Mouse (Mus musculus) forebrain, embryonic 12.5 days (tissue): ENCODE data around the gene Ddx6. TPM values are rescaled to one million over a fixed set of nuclear protein-coding genes. Genes with fewer than 3 reads are reported as not detected.
"Not testable (repeated sequence)": the region's sequence is repeated elsewhere in the genome, so short reads cannot be mapped to it uniquely, and the experiment has no call there.

Source experiments
- ATAC-seq: fragments of 200-750 bp; cut with Nextera tagmentation; 2 replicates; pipeline ENCODE4 v1.8.0; 2017; ENCODE audit warnings: moderate TSS enrichment; ENCODE audit not compliant: low FRiP score
- H3K27ac ChIP-seq: fragments of 300-500 bp; sonication (generic); 2 replicates; pipeline ENCODE4 v1.5.1; 2016; ENCODE audit warnings: mild to moderate bottlenecking
- H3K27me3 ChIP-seq: fragments of 300-500 bp; sonication (generic); 2 replicates; pipeline ENCODE4 v1.6.1; 2016; ENCODE audit warnings: mild to moderate bottlenecking
- H3K36me3 ChIP-seq: fragments of 300-500 bp; sonication (generic); replicated peaks from 2 replicates; pipeline ENCODE4 v1.6.1; 2016; ENCODE audit warnings: mild to moderate bottlenecking
- H3K4me1 ChIP-seq: fragments of 300-500 bp; sonication (generic); 2 replicates; pipeline ENCODE4 v1.6.1; 2016
- H3K4me2 ChIP-seq: fragments of 300-500 bp; sonication (generic); 2 replicates; pipeline ENCODE4 v1.6.1; 2016; ENCODE audit warnings: mild to moderate bottlenecking, moderate library complexity
- H3K4me3 ChIP-seq: fragments of 300-500 bp; sonication (generic); replicated peaks from 2 replicates; pipeline ENCODE4 v1.5.1; 2016; ENCODE audit warnings: mild to moderate bottlenecking
- H3K9ac ChIP-seq: fragments of 300-500 bp; sonication (generic); 2 replicates; pipeline ENCODE4 v1.6.1; 2016; ENCODE audit warnings: mild to moderate bottlenecking
- H3K9me3 ChIP-seq: fragments of 300-500 bp; sonication (generic); 2 replicates; pipeline ENCODE4 v1.6.1; 2016
- WGBS: fragments of 180-500 bp; shearing (Covaris S2); methylation state at CpG from one replicate; pipeline ENCODE4 v1.1.7; 2016; 5-methylcytosine and 5-hydroxymethylcytosine counted together
- polyA plus RNA-seq: library from polyadenylated mRNA; unstranded; fragments of >200 nt; fragmentation: Nextera tagmentation; extraction: Ambion mirVana; gene quantifications from 2 replicates; pipeline ENCODE4 v1.2.1, GENCODE M21; 2016

Ddx6 gene
- polyA plus RNA-seq = 22.8 and 24.4 TPM in 2 replicates

- Histone ChIP-seq H3K36me3 (peaks cover 25% of the 10 kb centered on the region), H3K4me1 (peaks cover 33% of the 10 kb centered on the region), H3K9ac (peak within 1 kb of the TSS; percentile 100), H3K27me3 (no peaks in the 10 kb centered on the region), H3K27ac (peak within 1 kb of the TSS; percentile 99), H3K9me3 (no peaks in the 10 kb centered on the region), H3K4me2 (peak within 1 kb of the TSS; percentile 90), H3K4me3 (peak within 1 kb of the TSS; percentile 88)
- peak; percentile 70 for ATAC-seq
- under 1% methylated on average over 60 of the region's 80 CpGs for WGBS
Measured at GRCm38 (mm10) chr9:44604779-44605615, at the start of gene Ddx6. Gene Ddx6 (plus strand): TSS chr9:44604892.

DNA sequence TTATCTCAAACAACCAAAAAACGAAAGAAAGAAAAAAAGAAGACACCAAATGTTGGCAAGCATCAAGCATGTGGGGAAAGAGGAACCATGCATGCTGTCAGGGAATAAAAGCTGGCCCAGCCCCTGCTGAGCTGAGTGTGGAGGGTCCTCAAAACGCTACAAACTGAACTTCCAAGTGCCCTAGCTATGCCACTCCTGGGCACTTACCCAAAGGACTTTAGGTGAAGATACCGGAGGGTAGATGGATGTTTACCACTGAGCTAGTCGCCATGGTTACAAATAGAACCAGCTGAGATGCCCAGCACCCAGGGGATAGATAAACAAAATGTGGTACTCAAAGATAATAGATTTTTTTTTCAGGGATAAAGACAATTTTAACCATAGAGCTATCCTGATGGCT is 43.1 kb upstream of the Ddx6 start, which contains the start of gene Cxcr5:
TSS of gene Cxcr5 (minus strand) at position 281 of the 400 bp plus-strand sequence.
- no peak for ATAC-seq
- Histone ChIP-seq H3K4me3 (no peak within 1 kb of the TSS), H3K36me3 (no peaks in the 10 kb centered on the region), H3K9ac (no peak within 1 kb of the TSS), H3K9me3 (no peaks in the 10 kb centered on the region), H3K27ac (no peak within 1 kb of the TSS), H3K4me2 (no peak within 1 kb of the TSS), H3K4me1 (peaks cover 7% of the 10 kb centered on the region; the same call in 1 of the 2 replicates), H3K27me3 (no peaks in the 10 kb centered on the region)
- WGBS = 66% methylated on average over 4 of the region's 4 CpGs

- Histone ChIP-seq H3K4me2 (no peak overlapping the region), H3K27me3 (no peaks in the 10 kb centered on the region), H3K36me3 (no peaks in the 10 kb centered on the region), H3K4me3 (no peak overlapping the region), H3K4me1 (peaks cover 7% of the 10 kb centered on the region; the same call in 1 of the 2 replicates), H3K9ac (no peak overlapping the region), H3K27ac (no peak overlapping the region), H3K9me3 (no peaks in the 10 kb centered on the region)
- 53% methylated on average over 12 of the region's 12 CpGs for whole genome bisulfite sequencing
- no peak for ATAC-seq
Measured at GRCm38 (mm10) chr9:44562936-44563335, 41.8 kb upstream of the Ddx6 start.

GRCm38 (mm10) chr9:44565367-44565766 is 39.3 kb upstream of the Ddx6 start:
- Histone ChIP-seq H3K4me3 (no peak overlapping the region), H3K9ac (no peak overlapping the region), H3K27me3 (no peaks in the 10 kb centered on the region), H3K9me3 (no peaks in the 10 kb centered on the region), H3K4me1 (peaks cover 7% of the 10 kb centered on the region; the same call in 1 of the 2 replicates), H3K27ac (0 out of 2 replicates have a peak overlapping the region, but pooled peaks have one; percentile 19), H3K4me2 (no peak overlapping the region), H3K36me3 (no peaks in the 10 kb centered on the region)
- no peak for ATAC-seq
- WGBS = 11% methylated on average over 6 of the region's 6 CpGs

- no peak overlapping the region for H3K27ac ChIP-seq
- no peak overlapping the region for H3K4me2 ChIP-seq
- H3K27me3 ChIP-seq = no peaks in the 10 kb centered on the region
- no peak overlapping the region for H3K4me3 ChIP-seq
- H3K36me3 ChIP-seq = no peaks in the 10 kb centered on the region
- H3K9me3 ChIP-seq = no peaks in the 10 kb centered on the region
- peaks cover 7% of the 10 kb centered on the region; the same call in 1 of the 2 replicates for H3K4me1 ChIP-seq
- WGBS = 82% methylated on average over 9 of the region's 9 CpGs
- no peak overlapping the region for H3K9ac ChIP-seq
- no peak for ATAC-seq
Measured at GRCm38 (mm10) chr9:44567338-44568082, 37.2 kb upstream of the Ddx6 start.

GRCm38 (mm10) chr9:44568083-44568455 is 36.6 kb upstream of the Ddx6 start:
- no peaks in the 10 kb centered on the region for H3K27me3 ChIP-seq
- H3K4me3 ChIP-seq = no peak overlapping the region
- H3K9me3 ChIP-seq = no peaks in the 10 kb centered on the region
- H3K36me3 ChIP-seq = no peaks in the 10 kb centered on the region
- H3K27ac ChIP-seq = no peak overlapping the region
- no peak for ATAC-seq
- no peak overlapping the region for H3K9ac ChIP-seq
- 38% methylated on average over 7 of the region's 7 CpGs for WGBS
- no peak overlapping the region for H3K4me2 ChIP-seq
- H3K4me1 ChIP-seq = peaks cover 7% of the 10 kb centered on the region; the same call in 1 of the 2 replicates

- no peak overlapping the region for H3K4me2 ChIP-seq
- H3K4me1 ChIP-seq = no peaks in the 10 kb centered on the region
- WGBS = 90% methylated on average over 12 of the region's 12 CpGs
- H3K27ac ChIP-seq = no peak overlapping the region
- H3K9ac ChIP-seq = no peak overlapping the region
- H3K36me3 ChIP-seq = no peaks in the 10 kb centered on the region
- no peaks in the 10 kb centered on the region for H3K9me3 ChIP-seq
- ATAC-seq = no peak
- H3K4me3 ChIP-seq = no peak overlapping the region
- no peaks in the 10 kb centered on the region for H3K27me3 ChIP-seq
Measured at GRCm38 (mm10) chr9:44570939-44571382, 33.7 kb upstream of the Ddx6 start.

- Histone ChIP-seq H3K27me3 (no peaks in the 10 kb centered on the region), H3K9me3 (no peaks in the 10 kb centered on the region), H3K9ac (no peak overlapping the region), H3K36me3 (no peaks in the 10 kb centered on the region), H3K4me1 (no peaks in the 10 kb centered on the region), H3K27ac (no peak overlapping the region), H3K4me2 (no peak overlapping the region), H3K4me3 (no peak overlapping the region)
- 87% methylated on average over 4 of the region's 4 CpGs for WGBS
- ATAC-seq = no peak
Measured at GRCm38 (mm10) chr9:44573306-44573705, 31.4 kb upstream of the Ddx6 start.

DNA sequence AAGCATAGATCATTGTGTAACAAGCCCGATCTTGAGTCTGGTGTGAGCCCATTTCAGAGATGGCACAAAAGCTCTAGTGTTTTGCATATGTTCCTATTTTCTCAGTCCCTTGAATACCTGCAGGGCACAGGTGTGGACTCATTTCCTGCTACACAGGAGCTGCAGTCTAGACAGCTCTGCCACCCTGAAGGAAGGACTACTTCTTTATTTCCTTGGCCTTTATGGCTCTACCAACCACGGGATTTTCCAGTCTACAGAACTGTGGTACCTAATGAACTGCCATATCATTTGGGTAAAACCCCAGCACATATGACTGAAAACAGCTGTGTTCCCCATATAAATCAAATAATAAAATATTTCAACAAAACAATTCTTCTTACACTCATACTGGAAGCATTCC is 29.6 kb upstream of the Ddx6 start:
- H3K4me3 ChIP-seq = no peak overlapping the region
- no peak overlapping the region for H3K27ac ChIP-seq
- no peaks in the 10 kb centered on the region for H3K9me3 ChIP-seq
- H3K4me1 ChIP-seq = no peaks in the 10 kb centered on the region
- H3K27me3 ChIP-seq = no peaks in the 10 kb centered on the region
- no peak overlapping the region for H3K9ac ChIP-seq
- no peak for ATAC-seq
- WGBS = 97% methylated on average over 2 of the region's 2 CpGs
- H3K36me3 ChIP-seq = no peaks in the 10 kb centered on the region
- H3K4me2 ChIP-seq = no peak overlapping the region

GRCm38 (mm10) chr9:44576046-44576445 is 28.6 kb upstream of the Ddx6 start:
- not testable (repeated sequence) for H3K4me1 ChIP-seq, H3K9me3 ChIP-seq, H3K36me3 ChIP-seq, H3K4me2 ChIP-seq, H3K9ac ChIP-seq, H3K27me3 ChIP-seq, H3K4me3 ChIP-seq, H3K27ac ChIP-seq, ATAC-seq
- WGBS = 94% methylated on average over 7 of the region's 7 CpGs

DNA sequence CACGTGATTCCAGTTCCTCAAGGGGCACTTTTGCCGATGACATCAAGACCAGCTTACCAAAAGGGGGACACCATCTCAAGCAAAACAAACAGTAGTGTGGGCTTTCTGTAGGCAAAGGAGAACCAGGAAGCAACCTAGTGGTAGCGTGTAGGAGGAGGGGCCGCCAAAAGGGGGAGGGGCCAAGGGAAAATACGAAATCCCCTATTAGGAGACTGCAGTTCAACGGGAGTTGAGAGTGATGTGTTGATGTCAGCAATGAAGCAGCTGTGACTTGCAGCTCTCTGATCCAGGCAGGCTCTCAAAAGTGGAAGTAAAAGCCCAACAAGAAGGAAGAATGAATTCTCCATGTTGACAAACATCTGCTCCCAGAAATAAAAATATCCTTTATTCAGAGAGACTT is 25.3 kb upstream of the Ddx6 start:
- no peak for ATAC-seq
- H3K9ac ChIP-seq = no peak overlapping the region
- no peak overlapping the region for H3K4me2 ChIP-seq
- no peak overlapping the region for H3K27ac ChIP-seq
- peaks cover 6% of the 10 kb centered on the region; the same call in 1 of the 2 replicates for H3K9me3 ChIP-seq
- H3K36me3 ChIP-seq = no peaks in the 10 kb centered on the region
- no peaks in the 10 kb centered on the region for H3K4me1 ChIP-seq
- H3K4me3 ChIP-seq = no peak overlapping the region
- no peaks in the 10 kb centered on the region for H3K27me3 ChIP-seq
- WGBS = 56% methylated on average over 6 of the region's 6 CpGs

DNA sequence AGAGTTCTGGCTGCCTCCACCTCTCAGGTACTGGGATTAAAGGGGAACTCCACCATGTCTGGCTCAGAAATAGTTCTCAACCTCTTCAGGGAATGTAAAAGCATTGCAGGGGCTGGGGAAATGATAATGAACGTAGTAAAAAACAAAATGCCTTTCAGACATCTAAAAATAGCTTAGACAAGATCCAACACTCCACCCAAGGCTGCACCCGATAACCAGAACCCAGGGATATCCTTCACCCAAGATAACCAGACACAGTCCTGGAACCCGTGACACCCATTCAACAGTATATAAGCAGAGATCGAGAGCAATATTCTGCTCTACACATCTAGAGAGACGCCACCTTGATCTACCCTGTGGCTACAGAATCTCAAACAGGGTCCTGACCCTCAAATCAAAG is 24.6 kb upstream of the Ddx6 start:
- no peaks in the 10 kb centered on the region for H3K27me3 ChIP-seq
- no peak overlapping the region for H3K9ac ChIP-seq
- H3K36me3 ChIP-seq = no peaks in the 10 kb centered on the region
- H3K27ac ChIP-seq = no peak overlapping the region
- 91% methylated on average over 5 of the region's 5 CpGs for WGBS
- no peaks in the 10 kb centered on the region for H3K4me1 ChIP-seq
- H3K4me2 ChIP-seq = no peak overlapping the region
- H3K4me3 ChIP-seq = no peak overlapping the region
- peaks cover 6% of the 10 kb centered on the region; the same call in 1 of the 2 replicates for H3K9me3 ChIP-seq
- no peak for ATAC-seq
